Mouse (Mus musculus) MEL (cell line): ENCODE results near the gene Ccnc.

Source experiments
- CHD1 ChIP-seq: IDR thresholded peaks from 2 replicates; pipeline ENCODE4 v1.6.1; 2012; ENCODE audit warnings: low read depth, mild to moderate bottlenecking, inconsistent platforms, low read length, improper control_type of control experiment
- E2F4 ChIP-seq: IDR thresholded peaks from 2 replicates; pipeline ENCODE4 v1.6.1; 2011; ENCODE audit warnings: low read depth, low read length, improper control_type of control experiment, borderline replicate concordance
- MYC ChIP-seq: IDR thresholded peaks from 2 replicates; pipeline ENCODE4 v1.6.1; 2011; ENCODE audit warnings: low read depth, mild to moderate bottlenecking, low read length, improper control_type of control experiment, moderate library complexity
- POLR2A ChIP-seq, 2 experiments: IDR thresholded peaks; 2 replicates each; pipeline ENCODE4 v1.6.1; 2011 to 2012; ENCODE audit warnings: low read length in 2 of 2, mild to moderate bottlenecking in 2 of 2, control low read depth in 1 of 2, improper control_type of control experiment in 1 of 2, low read depth in 1 of 2, moderate library complexity in 1 of 2; ENCODE audit not compliant: control insufficient read depth in 1 of 2, insufficient read depth in 1 of 2, poor library complexity in 1 of 2
- RAD21 ChIP-seq: IDR thresholded peaks from 2 replicates; pipeline ENCODE4 v1.6.1; 2011; ENCODE audit warnings: mild to moderate bottlenecking, low read depth, low read length, improper control_type of control experiment
- TCF12 ChIP-seq: IDR thresholded peaks from 2 replicates; pipeline ENCODE4 v1.6.1; 2014; ENCODE audit warnings: low read depth, mild to moderate bottlenecking, inconsistent platforms, low read length, improper control_type of control experiment, moderate library complexity

- TF ChIP-seq CHD1 (no peak), RAD21 (no peak), MYC (no peak), E2F4 (no peak), POLR2A (IDR thresholded peaks at IDR 0.05; ENCODE audit: control insufficient read depth in 1 of 2, insufficient read depth in 1 of 2, low read depth in 1 of 2, low read length in 2 of 2, poor library complexity in 1 of 2) (peak; percentile 68 to 82), TCF12 (0 out of 2 replicates have a peak, but pooled peaks have one; percentile 30)
Observed at GRCm38 (mm10) chr4:21776091-21776945, 48.8 kb downstream of the Ccnc start.
